Comparison of ENCODE assay signal across 8 mouse cellular contexts in the genomic region with DNA sequence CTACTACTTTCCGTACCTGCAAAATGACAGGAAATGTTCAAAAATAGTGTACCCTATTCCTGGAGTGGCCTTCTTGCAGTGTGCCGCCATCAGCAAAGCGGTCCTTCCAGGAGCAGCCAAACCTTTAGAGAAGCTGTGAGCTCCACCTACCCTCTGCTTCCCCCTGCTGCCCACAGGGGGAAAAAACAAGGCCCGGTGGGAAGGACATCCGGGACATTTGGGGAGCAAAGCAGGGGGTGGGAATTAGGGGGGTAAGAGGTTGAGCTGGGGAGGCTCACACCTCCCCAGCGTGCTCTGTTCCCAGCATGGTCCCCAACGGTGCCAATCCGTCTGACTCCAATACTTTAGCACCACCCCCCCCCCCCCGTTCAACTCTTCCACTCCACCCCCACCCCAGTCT. TPM values are rescaled to one million over a fixed set of nuclear protein-coding genes. Genes with fewer than 3 reads are reported as not detected.
DNase-seq lines count a peak whose midpoint lies in the region; ATAC-seq and TF ChIP-seq lines count a peak whose summit lies in the region.

No protein-coding gene starts in this region.

- no peak for TF ChIP-seq EP300 in ES-Bruce4 (IDR thresholded peaks at IDR 0.05; ENCODE audit: insufficient read depth, low read depth, low read length)
- no peak for TF ChIP-seq EP300 in heart, postnatal 0 days (IDR thresholded peaks at IDR 0.05; ENCODE audit: low read depth)

- TF ChIP-seq POLR2A in ES-Bruce4 (IDR thresholded peaks at IDR 0.05; ENCODE audit: insufficient read depth, low read length): no peak
- no peak for TF ChIP-seq POLR2A in olfactory bulb, adult 2 months (IDR thresholded peaks at IDR 0.05; ENCODE audit: insufficient read depth, low read depth, low read length)

- DNase-seq in c-Kit-positive CD71-positive TER-119-positive erythroid progenitor cells, embryonic 14.5 days (ENCODE audit: low spot score): peak; percentile 33
- DNase-seq in heart, postnatal 0 days (ENCODE audit: low spot score): peak; percentile 68
- peak; percentile 75 to 87 for DNase-seq in kidney, postnatal 36 days
- peak; percentile 84 for DNase-seq in thymus, postnatal 4 days

- H3K9me3 ChIP-seq in ES-Bruce4 (replicated peaks; ENCODE audit: control insufficient read depth, insufficient read depth, low read length, poor library complexity, severe bottlenecking): no peaks in the 10 kb centered on the region
- H3K9me3 ChIP-seq in forebrain, embryonic 13.5 days (replicated peaks): no peaks in the 10 kb centered on the region
- H3K9me3 ChIP-seq in heart, postnatal 0 days (replicated peaks; ENCODE audit: control insufficient read depth, low read length): no peaks in the 10 kb centered on the region
- no peaks in the 10 kb centered on the region for H3K9me3 ChIP-seq in liver, embryonic 16.5 days (replicated peaks; ENCODE audit: control insufficient read depth, low read length)

- peak; percentile 80 for ATAC-seq in forebrain, embryonic 13.5 days
- peak; percentile 67 for ATAC-seq in heart, postnatal 0 days (ENCODE audit: insufficient read depth, low read depth)
- no peak; the same call in 1 of the 2 replicates for ATAC-seq in liver, embryonic 16.5 days (ENCODE audit: low read depth)

- H3K9ac ChIP-seq in ES-Bruce4 (ENCODE audit: low read depth, poor library complexity, severe bottlenecking): peak overlapping the region; percentile 31
- H3K9ac ChIP-seq in forebrain, embryonic 13.5 days: peak overlapping the region; percentile 48
- no peak overlapping the region for H3K9ac ChIP-seq in heart, postnatal 0 days (replicated peaks; ENCODE audit: low read depth, low read length)
- no peak overlapping the region for H3K9ac ChIP-seq in liver, embryonic 16.5 days (ENCODE audit: low read depth, low read length)

- H3K4me3 ChIP-seq in ES-Bruce4 (ENCODE audit: low read depth, low read length): no peak overlapping the region
- peak overlapping the region; percentile 23; the same call in 1 of the 2 replicates for H3K4me3 ChIP-seq in forebrain, embryonic 13.5 days
- no peak overlapping the region for H3K4me3 ChIP-seq in heart, postnatal 0 days (ENCODE audit: low read depth, low read length)
- no peak overlapping the region for H3K4me3 ChIP-seq in liver, embryonic 16.5 days (ENCODE audit: low read depth, low read length)
- no peak overlapping the region for H3K4me3 ChIP-seq in olfactory bulb, adult 2 months (ENCODE audit: insufficient read depth, low read depth, low read length)

- WGBS in forebrain, embryonic 13.5 days: 4% methylated on average over 9 of the region's 9 CpGs
- WGBS in heart, postnatal 0 days: 2% methylated on average over 9 of the region's 9 CpGs
- whole genome bisulfite sequencing in liver, embryonic 16.5 days (ENCODE audit: insufficient replicate concordance): 7% methylated on average over 9 of the region's 9 CpGs
- 1% methylated on average over 9 of the region's 9 CpGs for WGBS in olfactory bulb, adult 2 months

- H3K4me1 ChIP-seq in ES-Bruce4 (ENCODE audit: control insufficient read depth, insufficient read depth, low read length): no peaks in the 10 kb centered on the region
- H3K4me1 ChIP-seq in forebrain, embryonic 13.5 days: 0 out of 2 replicates have a peak, but pooled peaks cover 4% of the 10 kb centered on the region
- H3K4me1 ChIP-seq in heart, postnatal 0 days (ENCODE audit: control insufficient read depth, insufficient read depth): no peaks in the 10 kb centered on the region
- no peaks in the 10 kb centered on the region for H3K4me1 ChIP-seq in liver, embryonic 16.5 days (ENCODE audit: control insufficient read depth, low read depth, low read length)
- peaks cover 9% of the 10 kb centered on the region; the same call in 1 of the 2 replicates for H3K4me1 ChIP-seq in olfactory bulb, adult 2 months (ENCODE audit: control insufficient read depth, insufficient read depth, low read length)

- H3K36me3 ChIP-seq in ES-Bruce4 (ENCODE audit: control insufficient read depth, insufficient read depth, low read length, poor library complexity, severe bottlenecking): no peaks in the 10 kb centered on the region
- H3K36me3 ChIP-seq in forebrain, embryonic 13.5 days (ENCODE audit: poor library complexity, severe bottlenecking): no peaks in the 10 kb centered on the region
- no peaks in the 10 kb centered on the region for H3K36me3 ChIP-seq in heart, postnatal 0 days (replicated peaks; ENCODE audit: control insufficient read depth, insufficient read depth, low read length)
- no peaks in the 10 kb centered on the region for H3K36me3 ChIP-seq in liver, embryonic 16.5 days (ENCODE audit: control insufficient read depth, insufficient read depth)

- H3K27me3 ChIP-seq in ES-Bruce4 (ENCODE audit: control insufficient read depth, insufficient read depth, low read length, poor library complexity, severe bottlenecking): no peaks in the 10 kb centered on the region
- H3K27me3 ChIP-seq in forebrain, embryonic 13.5 days: 0 out of 2 replicates have a peak, but pooled peaks cover 3% of the 10 kb centered on the region
- H3K27me3 ChIP-seq in heart, postnatal 0 days (ENCODE audit: control insufficient read depth, insufficient read depth, low read length): no peaks in the 10 kb centered on the region
- no peaks in the 10 kb centered on the region for H3K27me3 ChIP-seq in liver, embryonic 16.5 days (ENCODE audit: control insufficient read depth, insufficient read depth, low read depth, low read length)

- peak; percentile 84 for TF ChIP-seq CTCF in ES-Bruce4 (IDR thresholded peaks at IDR 0.05; ENCODE audit: low read depth, low read length)
- peak; percentile 95 for TF ChIP-seq CTCF in heart, postnatal 0 days (IDR thresholded peaks at IDR 0.05; ENCODE audit: low read depth)
- peak; percentile 84 for TF ChIP-seq CTCF in olfactory bulb, adult 2 months (IDR thresholded peaks at IDR 0.05; ENCODE audit: insufficient read depth, low read depth, low read length)

- H3K4me2 ChIP-seq in forebrain, embryonic 13.5 days: peak overlapping the region; percentile 56
- H3K4me2 ChIP-seq in heart, postnatal 0 days (ENCODE audit: low read depth, low read length): peak overlapping the region; percentile 44
- peak overlapping the region; percentile 25; the same call in 1 of the 2 replicates for H3K4me2 ChIP-seq in liver, embryonic 16.5 days (ENCODE audit: low read depth, low read length)

- H3K27ac ChIP-seq in ES-Bruce4 (ENCODE audit: insufficient read depth, low read length): no peak overlapping the region
- no peak overlapping the region for H3K27ac ChIP-seq in forebrain, embryonic 13.5 days
- H3K27ac ChIP-seq in heart, postnatal 0 days (ENCODE audit: low read depth): no peak overlapping the region
- H3K27ac ChIP-seq in liver, embryonic 16.5 days (ENCODE audit: low read length): no peak overlapping the region
- H3K27ac ChIP-seq in olfactory bulb, adult 2 months (ENCODE audit: insufficient read depth, low read depth, low read length): no peak overlapping the region

RNA-seq across cellular contexts. Expression of a gene that starts 8.9 kb away (rescaled TPM):
- not detected in 2 replicates for polyA plus RNA-seq in ES-Bruce4 (2011; ENCODE audit: insufficient read depth, insufficient read length, low read depth, missing spikeins)
- 1.2 and 1.6 TPM in 2 replicates for polyA plus RNA-seq in forebrain, embryonic 13.5 days (2015; fragmentation: Nextera tagmentation; extraction: Ambion mirVana)
- total RNA-seq in heart, postnatal 0 days (2014; rRNA removed; ENCODE audit: low replicate concordance): 11.2 and 12.5 TPM in 2 replicates
- 7.7 and 8.9 TPM in 2 replicates for polyA plus RNA-seq in heart, postnatal 0 days (2015; fragmentation: Nextera tagmentation; extraction: Ambion mirVana)
- 2.2 and 3.3 TPM in 2 replicates for polyA plus RNA-seq in liver, embryonic 16.5 days (2015; fragmentation: Nextera tagmentation; extraction: Ambion mirVana)
- not detected in 2 replicates for polyA plus RNA-seq in olfactory bulb, adult 2 months (2012; ENCODE audit: insufficient read depth, insufficient read length, low replicate concordance, missing spikeins)

RNA-seq across cellular contexts. Expression of a gene that starts 32.9 kb away (rescaled TPM):
- 109 and 112 TPM in 2 replicates for polyA plus RNA-seq in ES-Bruce4 (2011; ENCODE audit: insufficient read depth, insufficient read length, low read depth, missing spikeins)
- polyA plus RNA-seq in forebrain, embryonic 13.5 days (2015; fragmentation: Nextera tagmentation; extraction: Ambion mirVana): 122 and 129 TPM in 2 replicates
- total RNA-seq in heart, postnatal 0 days (2014; rRNA removed; ENCODE audit: low replicate concordance): 46.8 and 52.9 TPM in 2 replicates
- 27.4 and 33.7 TPM in 2 replicates for polyA plus RNA-seq in heart, postnatal 0 days (2015; fragmentation: Nextera tagmentation; extraction: Ambion mirVana)
- polyA plus RNA-seq in liver, embryonic 16.5 days (2015; fragmentation: Nextera tagmentation; extraction: Ambion mirVana): 107 and 109 TPM in 2 replicates
- 111 and 168 TPM in 2 replicates for polyA plus RNA-seq in olfactory bulb, adult 2 months (2012; ENCODE audit: insufficient read depth, insufficient read length, low replicate concordance, missing spikeins)

Comparison
In these comparisons a context has a peak if more than half of its experiments do, and no peak if none do; other contexts are left out.
1. H3K9ac ChIP-seq: peak in ES-Bruce4 (single experiment) and forebrain, embryonic 13.5 days (single experiment); none in heart, postnatal 0 days (single experiment) and liver, embryonic 16.5 days (single experiment).
2. DNase-seq: peak in every context shown above with its lines; median percentile 84 in thymus, postnatal 4 days; 81 in kidney, postnatal 36 days; 68 in heart, postnatal 0 days; 33 in c-Kit-positive CD71-positive TER-119-positive erythroid progenitor cells, embryonic 14.5 days.
3. Peak in every context shown above with its lines, with median percentiles within 50 percentile points of each other: CTCF ChIP-seq and H3K4me2 ChIP-seq.